Mouse (Mus musculus) NIH3T3 (cell line): Measurements from ENCODE around the gene Tmem102.

Experiments used
- DNase-seq: peaks from one replicate; pipeline ENCODE4 v3.0.0-alpha.2; 2012; ENCODE audit warnings: low read depth

Gene Tmem102

GRCm38 (mm10) chr11:69804972-69805909 lies at the start of gene Tmem102:
TSS of gene Tmem102 (minus strand) at chr11:69805624.
- DNase-seq: no peak

GRCm38 (mm10) chr11:69854680-69855079 lies 49.3 kb upstream of the Tmem102 start:
- DNase-seq: no peak

GRCm38 (mm10) chr11:69853994-69854393 lies 48.6 kb upstream of the Tmem102 start:
- DNase-seq: no peak

GRCm38 (mm10) chr11:69850754-69851153 lies 45.3 kb upstream of the Tmem102 start:
- no peak for DNase-seq

GRCm38 (mm10) chr11:69849884-69850283 lies 44.5 kb upstream of the Tmem102 start:
- DNase-seq: no peak

GRCm38 (mm10) chr11:69849128-69849527 lies 43.7 kb upstream of the Tmem102 start:
- no peak for DNase-seq

GRCm38 (mm10) chr11:69848021-69848420 lies 42.6 kb upstream of the Tmem102 start:
- no peak for DNase-seq

- DNase-seq: peak; percentile 73
Observed at GRCm38 (mm10) chr11:69846738-69847688, 41.6 kb upstream of the Tmem102 start.

- peak; percentile 94 for DNase-seq
Observed at GRCm38 (mm10) chr11:69846198-69846680, 40.8 kb upstream of the Tmem102 start, which contains the start of gene Plscr3. TSS of gene Plscr3 (plus strand) at chr11:69846376.

- DNase-seq: peak; percentile 69
Observed at GRCm38 (mm10) chr11:69838714-69839104, 33.3 kb upstream of the Tmem102 start.

- peak; percentile 98 for DNase-seq
Observed at GRCm38 (mm10) chr11:69837952-69838713, 32.7 kb upstream of the Tmem102 start, which contains the start of gene Tmem256. TSS of gene Tmem256 (plus strand) at chr11:69838514.

GRCm38 (mm10) chr11:69837604-69837951 lies 32.2 kb upstream of the Tmem102 start, which contains the start of gene Nlgn2:
TSS of gene Nlgn2 (minus strand) at chr11:69837784.
- DNase-seq: no peak

- peak; percentile 66 for DNase-seq
Observed at GRCm38 (mm10) chr11:69836703-69837576, 31.5 kb upstream of the Tmem102 start.

- no peak for DNase-seq
Observed at GRCm38 (mm10) chr11:69835966-69836335, 30.5 kb upstream of the Tmem102 start.

- no peak for DNase-seq
Observed at GRCm38 (mm10) chr11:69835326-69835965, 30.0 kb upstream of the Tmem102 start.

- no peak for DNase-seq
Observed at GRCm38 (mm10) chr11:69834001-69834549, 28.7 kb upstream of the Tmem102 start.

- DNase-seq: no peak
Observed at GRCm38 (mm10) chr11:69833554-69833953, 28.1 kb upstream of the Tmem102 start.

- no peak for DNase-seq
Observed at GRCm38 (mm10) chr11:69828832-69829231, 23.4 kb upstream of the Tmem102 start.

- no peak for DNase-seq
Observed at GRCm38 (mm10) chr11:69823456-69823855, 18.0 kb upstream of the Tmem102 start.

- DNase-seq: no peak
Observed at GRCm38 (mm10) chr11:69822080-69822479, 16.7 kb upstream of the Tmem102 start, which contains the start of gene Spem1. TSS of gene Spem1 (minus strand) at chr11:69822180.
